Mouse (Mus musculus): ENCODE results near the gene Vps45.
"Not testable (repeated sequence)": the region's sequence is repeated elsewhere in the genome, so short reads cannot be mapped to it uniquely, and the experiment has no call there.

Vps45 gene

DNA sequence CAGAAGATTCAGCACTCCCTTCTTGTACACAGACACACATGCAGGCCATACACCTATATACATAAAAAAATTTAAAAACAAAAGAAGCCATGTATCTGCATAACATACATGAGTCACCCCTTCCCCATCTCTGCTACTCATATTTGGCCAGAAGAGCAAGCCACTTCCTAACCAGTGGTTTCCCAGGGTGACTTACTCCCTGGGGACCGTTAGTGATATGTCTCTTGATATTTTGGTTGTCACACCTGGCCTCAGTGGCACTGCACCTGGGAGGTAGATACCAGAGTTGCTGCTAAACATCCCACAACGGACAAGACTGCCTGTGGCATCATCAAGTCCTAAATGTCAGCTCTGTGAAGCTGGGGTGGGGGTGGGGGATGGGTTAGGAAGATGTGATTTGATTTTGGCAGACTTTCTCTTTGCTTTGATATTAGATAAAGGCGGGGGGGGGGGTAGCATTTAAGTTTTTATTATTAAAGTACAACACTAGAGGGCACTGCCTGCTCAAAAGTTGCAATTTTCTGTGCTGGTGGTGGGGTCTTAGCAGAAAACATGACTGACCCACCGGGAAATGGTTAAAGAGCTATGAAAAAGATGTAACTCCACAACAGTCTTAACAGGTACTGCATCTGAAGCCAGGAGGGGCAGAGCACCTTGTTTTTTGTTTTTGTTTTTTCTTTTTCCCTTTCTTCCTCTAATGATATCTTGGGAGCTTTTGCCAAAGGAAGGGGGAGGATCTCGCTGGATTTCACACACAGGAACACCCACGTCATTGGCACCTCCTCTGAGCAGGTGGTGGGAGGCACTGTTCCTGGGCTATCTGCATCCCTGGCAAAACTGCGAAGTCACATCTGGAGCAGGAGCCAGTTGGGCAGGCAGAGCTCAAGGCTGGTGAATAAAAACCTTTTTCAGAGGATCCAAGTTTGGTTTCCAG is 92.5 kb downstream of the Vps45 start:
- DNase-seq = peak; percentile 76

DNA sequence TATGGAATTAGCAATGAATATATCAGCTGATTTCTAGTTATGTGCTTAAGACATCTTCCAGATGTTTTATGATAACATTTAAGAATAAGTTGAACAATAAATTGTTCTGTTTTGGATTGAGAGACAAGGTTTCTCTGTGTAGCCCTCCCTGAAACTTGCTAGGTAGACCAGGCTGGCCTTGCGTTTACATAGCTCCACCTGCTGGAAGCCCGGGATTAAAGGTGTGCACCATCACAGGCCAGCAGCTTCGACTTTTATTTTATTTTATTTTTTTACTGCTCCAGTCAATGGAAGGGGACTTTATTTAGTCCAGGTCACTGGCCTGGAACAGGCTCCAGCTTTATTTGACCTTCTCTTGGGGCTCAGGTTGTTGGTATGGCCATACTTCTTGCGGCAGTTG is 94.6 kb downstream of the Vps45 start:
- DNase-seq = no peak

DNA sequence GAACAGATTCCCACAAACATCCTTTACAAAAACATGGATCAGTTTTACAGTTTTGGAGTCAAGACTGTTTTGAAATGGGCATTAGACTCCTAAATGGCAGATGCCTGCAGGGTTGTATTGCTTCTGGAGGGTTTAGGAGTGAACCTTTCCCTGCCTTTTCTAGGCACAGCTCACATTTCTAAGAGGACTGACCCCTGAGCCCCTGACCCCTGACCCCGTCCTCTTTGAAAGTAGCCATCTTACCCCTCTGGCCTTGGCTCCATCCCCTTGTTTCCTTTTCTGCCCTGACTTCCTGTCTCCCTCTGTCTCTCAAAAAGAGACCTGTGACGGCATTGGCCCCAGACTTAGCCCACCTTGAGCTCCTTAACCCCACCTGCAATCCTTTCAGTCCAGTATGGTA is 95.0 kb downstream of the Vps45 start:
- DNase-seq = no peak

DNA sequence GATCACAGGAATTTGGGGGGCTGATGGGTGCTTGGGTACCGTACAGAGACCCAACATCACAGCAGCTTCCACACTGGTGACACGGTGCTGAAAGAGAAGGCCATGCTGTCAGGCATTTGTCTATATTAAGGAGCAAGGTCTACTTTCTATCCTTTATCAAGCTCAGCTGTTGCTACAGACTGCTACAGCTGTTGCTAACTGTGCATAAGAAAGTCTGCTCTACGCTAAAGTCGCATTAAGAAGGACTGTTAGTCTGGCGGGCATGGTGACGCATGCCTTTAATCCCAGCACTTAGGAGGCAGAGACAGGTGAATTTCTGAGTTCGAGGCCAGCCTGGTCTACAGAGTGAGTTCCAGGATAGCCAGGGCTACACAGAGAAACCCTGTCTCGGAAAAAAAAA is 96.1 kb downstream of the Vps45 start:
- DNase-seq = not testable (repeated sequence)

DNA sequence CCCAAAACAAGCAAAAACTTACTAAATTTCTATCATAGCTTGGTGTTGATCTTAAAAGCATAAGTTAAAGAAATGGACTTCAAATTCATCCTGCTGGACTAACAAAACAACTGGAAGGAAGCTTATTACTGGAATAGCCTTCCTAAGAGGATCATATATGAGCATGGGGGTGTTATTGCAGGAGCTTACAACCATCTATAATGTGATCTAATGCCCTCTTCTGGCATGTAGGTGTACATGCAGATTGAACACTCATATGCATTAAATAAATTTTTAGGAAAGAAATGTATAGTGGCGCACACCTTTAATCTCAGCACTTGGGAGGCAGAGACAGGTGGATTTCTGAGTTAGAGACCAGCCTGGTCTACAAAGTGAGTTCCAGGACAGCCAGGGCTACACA is 98.5 kb downstream of the Vps45 start:
- no peak for DNase-seq

DNA sequence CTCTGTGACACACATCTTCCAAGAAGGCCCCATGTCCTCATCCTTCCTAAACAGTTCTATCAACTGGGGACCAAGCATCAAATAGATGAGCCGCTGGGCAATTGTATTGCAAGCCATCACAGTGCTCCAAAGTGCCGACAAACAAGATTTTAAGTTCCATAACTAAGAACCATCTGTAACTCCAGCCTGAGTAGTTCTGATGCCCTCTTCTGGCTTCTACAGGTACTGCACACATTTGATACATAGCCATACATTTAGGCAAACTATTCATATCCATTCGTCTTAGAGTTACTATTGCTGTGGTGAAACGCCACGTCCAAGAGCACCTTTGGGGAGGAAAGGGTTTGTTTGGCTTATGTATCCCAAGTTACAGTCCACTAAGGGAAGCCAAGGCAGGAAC is 99.2 kb downstream of the Vps45 start:
- no peak for DNase-seq

DNA sequence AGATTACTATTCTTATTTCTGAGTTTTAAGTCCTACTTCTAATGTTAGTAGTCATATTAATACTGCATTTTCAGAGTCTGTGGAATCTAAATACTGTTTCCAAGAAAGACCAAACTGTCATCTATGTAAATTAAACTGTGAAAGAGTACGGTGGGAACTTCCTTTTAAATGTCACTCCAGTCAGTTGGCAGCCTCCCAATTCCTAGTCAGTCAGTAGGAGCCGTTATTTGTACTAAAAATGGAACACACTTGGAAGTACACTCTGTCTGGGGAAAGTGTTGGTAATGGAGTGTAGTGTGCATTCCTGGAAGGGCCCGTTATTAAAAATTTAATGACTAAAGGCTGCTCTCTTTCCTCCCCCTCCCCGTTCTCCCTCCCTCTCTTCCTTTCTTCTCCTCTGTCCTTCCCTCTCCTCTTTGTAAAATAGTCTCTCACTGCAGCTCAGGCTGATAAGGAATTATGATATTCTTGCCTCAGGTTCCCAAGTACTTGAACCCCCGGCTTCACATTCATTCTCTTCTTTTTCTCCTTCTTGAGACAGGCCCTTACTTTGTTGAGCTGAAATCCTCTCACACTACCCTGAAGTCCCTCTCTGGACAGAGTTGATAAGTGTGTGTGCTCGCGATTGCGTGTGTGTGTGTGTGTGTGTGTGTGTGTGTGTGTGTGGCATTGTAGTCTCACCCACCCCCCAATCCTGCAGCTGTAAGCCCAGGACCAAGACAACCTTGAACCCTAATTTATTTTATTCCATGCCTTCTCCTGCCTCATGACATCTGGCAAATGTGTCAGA is 100.7 kb downstream of the Vps45 start:
- peak; percentile 58 for DNase-seq

DNA sequence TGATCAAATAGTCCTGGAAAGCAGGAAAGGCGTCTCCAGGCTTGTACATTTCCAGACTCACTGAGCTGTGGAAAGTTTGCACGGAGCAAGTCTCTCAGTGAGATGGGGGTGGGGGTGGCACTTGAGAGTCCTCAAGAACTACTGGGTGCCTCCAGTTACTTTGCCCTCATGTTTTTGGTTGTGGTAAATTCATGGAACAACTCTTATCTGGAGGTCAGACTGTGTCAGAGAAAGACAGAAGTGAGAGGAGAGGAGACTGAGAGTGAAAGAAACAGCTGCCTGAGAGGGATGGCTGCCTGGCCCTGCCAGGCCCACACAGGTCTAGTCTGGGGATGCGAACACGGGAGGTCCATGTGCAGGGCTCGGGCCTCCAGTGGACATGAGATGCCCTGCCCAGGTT is 102.9 kb downstream of the Vps45 start:
- DNase-seq = no peak

DNA sequence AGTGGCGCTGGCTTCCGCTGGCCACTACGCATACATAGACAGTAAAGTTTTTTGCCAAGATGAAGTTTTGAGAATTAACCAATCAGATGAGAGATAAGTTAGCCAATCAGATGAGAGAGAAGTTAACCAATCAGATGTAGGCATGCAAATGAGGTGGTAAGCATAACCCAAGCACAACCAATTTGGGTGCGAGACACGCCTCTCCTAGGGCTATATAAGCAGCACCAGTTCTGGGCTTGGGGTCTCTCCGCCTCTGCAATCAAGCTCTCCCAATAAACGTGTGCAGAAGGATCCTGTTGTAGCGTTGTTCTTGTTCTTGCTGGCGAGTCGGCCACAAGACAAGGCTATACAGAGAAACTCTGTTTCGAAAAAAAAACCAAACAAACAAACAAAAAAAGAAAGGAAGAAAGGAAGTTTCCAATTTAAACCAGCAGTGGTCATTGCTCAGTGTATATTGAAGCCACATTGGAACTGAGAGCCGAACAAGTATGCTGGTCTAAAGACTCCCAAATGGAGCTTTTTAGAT is 103.6 kb downstream of the Vps45 start:
- not testable (repeated sequence) for DNase-seq

DNA sequence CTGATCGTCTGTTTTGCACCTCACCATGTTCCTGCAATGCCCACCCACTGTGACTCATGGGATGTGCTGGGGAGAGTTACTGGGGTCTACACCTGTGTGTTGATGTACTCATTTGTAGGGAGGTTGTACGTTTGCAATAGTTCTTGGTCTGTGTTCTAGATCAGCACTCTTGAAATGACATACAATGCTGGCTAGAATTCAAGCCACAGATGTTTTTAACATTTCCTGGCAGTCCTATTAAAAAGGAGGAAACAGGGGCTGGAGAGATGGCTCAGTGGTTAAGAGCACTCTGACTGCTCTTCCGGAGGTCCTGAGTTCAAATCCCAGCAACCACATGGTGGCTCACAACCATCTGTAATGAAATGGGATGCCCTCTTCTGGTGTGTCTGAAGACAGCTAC is 104.7 kb downstream of the Vps45 start:
- no peak for DNase-seq

DNA sequence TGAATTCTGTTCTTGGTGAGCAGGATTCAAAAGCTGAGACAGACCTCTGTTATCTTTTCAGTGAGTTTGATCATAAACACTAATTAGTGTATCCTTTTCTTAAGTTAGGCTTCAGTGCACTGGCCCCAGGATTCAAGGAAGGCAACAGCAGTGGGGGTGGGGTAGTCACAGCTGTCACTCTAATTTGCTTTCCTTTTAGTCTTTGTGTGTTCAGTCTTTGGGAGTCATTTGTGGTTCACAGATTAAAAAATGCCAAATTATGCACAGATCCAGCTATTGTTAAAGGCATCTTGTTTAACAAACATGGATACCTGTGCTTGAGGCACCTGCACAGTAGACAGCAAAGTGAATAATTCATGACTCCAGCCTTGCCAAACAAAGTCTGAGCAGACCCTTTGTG is 105.2 kb downstream of the Vps45 start:
- DNase-seq = no peak

DNA sequence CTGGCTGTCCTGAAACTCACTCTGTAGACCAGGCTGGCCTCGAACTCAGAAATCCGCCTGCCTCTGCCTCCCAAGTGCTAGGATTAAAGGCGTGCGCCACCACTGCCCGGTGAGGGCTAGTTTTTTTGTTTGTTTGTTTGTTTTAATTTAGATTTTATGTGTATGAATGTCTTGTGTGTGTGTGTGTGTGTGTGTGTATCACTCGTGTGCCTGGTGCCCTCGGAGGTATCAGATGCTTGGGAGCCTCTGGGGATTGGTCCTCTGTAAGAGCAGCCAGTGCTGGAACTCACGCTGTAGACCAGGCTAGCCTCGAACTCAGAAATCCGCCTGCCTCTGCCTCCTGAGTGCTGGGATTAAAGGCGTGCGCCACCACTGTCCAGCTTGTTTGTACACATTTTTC is 106.7 kb downstream of the Vps45 start:
- not testable (repeated sequence) for DNase-seq

DNA sequence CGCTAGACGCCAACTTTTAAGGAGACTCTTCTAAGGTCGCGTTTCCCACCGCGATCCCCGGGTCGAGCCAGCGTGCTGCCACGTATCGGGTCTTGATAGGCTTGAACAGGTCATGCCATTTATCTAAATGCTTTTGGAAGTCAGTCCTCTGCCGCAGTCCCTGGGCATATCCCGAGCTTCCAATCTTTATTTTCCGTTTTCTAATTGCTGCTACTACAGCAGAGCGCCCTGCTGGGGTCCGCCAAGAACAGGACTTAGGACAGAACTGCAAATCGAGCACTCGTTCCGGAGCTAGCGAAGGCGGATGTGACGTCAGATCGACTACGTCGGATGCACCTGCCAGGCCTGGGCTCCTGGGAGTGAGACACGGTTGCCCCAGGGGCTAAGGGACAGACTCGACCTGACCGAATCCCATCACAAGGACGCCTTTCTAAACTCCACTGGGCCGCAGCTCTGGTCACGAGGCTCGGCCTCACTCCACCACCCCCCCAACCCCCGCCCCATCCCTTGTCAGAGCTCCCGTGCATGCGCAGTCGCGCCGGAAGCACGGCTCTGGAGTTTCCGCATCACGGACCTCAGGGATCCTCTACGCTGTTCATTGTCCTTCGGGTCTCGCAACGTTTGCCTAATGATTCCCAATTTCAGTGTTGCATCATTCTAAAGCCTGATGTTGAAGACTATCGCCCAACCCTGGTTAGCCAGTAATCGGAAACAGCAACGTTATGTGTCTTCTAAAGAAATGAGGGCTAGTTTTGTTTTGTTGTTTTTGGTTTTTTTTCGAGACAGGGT is 107.3 kb downstream of the Vps45 start:
- peak; percentile 90 for DNase-seq

Measured in right cerebral cortex, adult 18-20 months (tissue).